Mouse (Mus musculus) MN1 (cell line): ENCODE measurements at regions not wholly inside any gene's neighbourhood (a gene's known extent, or its start where the extent isn't known, plus 50 kb on each side); places are given as distances from the start of the nearest gene placed in this dataset.
A peak's percentile ranks its signal among the peaks of the same experiment; 100 is the strongest.

ENCODE experiments used
- DNase-seq: peaks from one replicate; pipeline ENCODE4 v3.0.0-alpha.2; 2016; ENCODE audit warnings: low spot score

DNA sequence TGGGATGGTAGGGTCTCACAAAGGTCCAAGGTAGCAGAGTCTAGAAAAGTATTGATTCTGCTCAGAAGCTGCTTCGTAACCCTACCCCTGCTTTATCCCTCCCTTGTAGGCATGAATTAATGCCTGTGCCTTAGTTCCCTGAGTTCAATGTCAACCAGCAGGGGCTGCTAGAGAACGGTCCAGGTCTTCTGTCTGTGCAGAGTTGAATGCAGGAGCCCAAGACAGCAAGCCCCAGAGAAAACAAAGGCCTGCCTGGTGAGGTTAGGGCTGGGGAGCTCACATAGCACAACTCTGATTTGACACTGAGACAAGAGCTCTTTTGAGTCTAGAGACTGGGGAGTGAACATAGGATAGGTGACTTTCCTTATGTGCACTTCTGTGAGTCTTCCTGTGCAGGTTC lies 56.6 kb downstream of the Olig3 start:
- DNase-seq, result no peak

DNA sequence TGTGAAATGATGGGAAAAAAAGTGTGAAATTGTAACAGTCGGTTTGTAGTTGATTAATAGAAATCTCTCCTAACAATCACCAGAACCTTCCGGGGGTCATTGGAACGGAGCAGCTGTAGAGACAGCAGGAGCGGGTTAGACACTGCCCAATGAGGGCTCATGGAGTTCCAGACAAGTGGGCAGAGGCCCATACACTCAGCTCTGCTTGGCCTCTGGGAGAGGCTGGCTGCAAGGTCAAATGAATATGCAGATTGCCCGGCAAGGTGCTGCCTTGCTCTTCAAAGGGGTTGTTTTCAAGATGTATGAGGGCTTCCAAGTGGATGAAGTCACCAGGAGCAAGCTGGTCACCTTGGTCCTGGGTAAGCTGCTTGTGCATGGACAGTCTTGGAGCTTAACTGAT lies 57.6 kb downstream of the Olig3 start:
- DNase-seq, result no peak

DNA sequence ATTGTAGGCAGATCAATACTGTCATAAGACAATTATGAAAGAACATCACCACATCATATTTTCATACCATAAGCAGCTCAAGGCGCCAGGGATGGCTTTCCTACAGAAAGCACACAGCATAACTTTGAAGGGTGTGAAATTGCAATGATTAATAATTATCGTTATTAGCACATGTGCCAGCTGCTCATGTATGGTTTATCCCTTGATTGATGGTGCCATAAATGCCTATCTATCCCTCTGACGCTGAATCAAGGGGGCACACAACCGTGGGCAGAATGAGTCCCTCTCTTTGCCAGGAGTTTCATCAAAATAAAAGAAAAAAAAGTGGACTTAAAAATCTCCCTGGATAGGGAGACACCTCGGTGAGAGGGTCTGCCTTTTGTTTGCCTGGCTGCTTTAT lies 58.5 kb downstream of the Olig3 start:
- no peak for DNase-seq

DNA sequence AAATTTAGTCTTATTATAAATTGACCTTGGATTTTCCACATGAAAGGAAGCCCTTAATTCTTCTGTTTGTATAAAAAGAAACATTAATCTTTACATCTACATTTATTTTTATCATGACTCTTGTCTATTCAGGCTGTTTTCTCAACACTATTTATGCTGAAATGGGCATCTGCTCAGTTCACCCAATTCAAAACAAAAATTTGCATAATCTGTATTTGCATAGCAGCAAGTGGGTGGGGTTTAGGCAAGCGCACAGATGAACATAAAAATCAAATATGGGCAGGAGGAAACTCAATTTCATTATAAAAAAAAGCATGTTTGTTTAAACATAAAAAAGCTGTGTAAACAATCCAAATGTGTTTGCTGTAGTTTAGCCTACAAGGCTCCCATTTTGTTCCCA lies 67.7 kb downstream of the Olig3 start:
- no peak for DNase-seq

DNA sequence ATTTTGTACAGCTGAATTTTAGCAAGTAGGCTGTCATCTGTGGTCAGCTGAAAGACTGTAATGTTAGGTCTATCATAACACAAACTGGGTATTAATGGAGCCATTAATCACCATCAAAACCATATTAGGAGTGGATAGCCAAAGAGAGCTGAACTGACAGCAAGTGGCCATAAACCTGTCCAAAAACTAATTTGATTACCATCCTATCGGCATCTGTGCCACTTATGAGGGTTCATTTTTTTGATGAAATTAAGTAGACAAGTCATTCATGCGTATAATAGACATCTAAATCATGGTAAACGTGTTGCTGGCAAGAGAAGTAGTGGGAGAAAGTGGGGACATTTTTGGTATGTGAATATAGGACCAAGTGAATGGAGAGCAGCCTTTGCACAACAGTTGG lies 68.6 kb downstream of the Olig3 start:
- no peak for DNase-seq

DNA sequence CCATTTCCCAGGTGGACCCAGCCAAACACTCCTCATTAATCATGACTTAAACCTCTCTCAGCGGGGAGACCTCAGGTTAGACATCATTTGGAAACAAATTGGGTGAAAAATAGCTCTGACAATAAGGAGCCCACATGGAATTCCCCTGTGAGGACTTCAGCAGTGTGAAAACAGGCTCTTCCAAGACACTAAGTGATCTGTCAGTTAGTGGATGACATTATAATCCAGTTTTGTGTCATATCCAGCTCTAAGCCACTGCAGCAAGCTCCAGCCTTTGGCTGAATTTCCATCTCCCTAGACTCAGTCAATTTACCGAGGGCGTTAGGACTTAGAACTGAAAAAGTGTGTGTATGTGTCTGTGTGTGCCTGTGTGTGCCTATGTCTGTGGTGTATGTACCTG lies 70.5 kb downstream of the Olig3 start:
- no peak for DNase-seq

DNA sequence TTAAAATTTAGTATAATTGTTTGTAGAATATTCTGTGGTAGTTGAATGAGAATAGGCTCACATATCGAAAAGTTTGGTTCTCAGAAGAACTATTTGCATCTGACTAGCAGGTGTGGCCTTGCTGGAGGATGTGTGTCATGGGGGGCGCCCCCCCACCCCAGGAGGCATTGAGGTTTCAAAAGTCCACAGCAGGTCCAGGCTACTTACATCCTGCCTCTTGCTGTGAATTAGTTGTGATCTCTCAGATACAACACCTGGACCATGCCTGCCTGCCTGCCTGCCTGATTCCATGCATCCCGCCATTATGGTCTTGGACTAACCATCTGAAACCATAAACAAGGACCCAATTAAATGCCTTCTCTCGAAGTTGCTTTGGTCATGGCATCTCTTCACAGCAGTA lies 76.2 kb downstream of the Olig3 start:
- no peak for DNase-seq

DNA sequence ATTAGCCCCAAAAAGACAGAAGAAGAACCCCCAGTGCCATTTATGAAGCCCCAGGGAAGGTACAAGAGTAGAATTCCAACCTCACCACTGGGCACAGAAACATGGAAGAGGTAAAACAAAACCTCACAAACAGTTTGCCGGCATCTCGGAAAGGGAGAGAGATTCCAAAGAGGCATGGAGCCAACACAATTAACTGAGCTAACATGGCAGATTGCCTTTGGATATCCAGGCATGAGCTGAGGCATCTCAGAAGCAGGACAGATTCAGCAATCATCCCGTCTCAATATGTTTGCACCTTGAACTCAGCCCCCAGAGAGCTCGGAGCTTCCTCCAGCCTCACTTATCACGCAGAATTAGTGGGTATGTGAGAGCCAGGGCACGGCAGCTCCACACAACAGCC lies 78.3 kb downstream of the Olig3 start:
- DNase-seq, result no peak

DNA sequence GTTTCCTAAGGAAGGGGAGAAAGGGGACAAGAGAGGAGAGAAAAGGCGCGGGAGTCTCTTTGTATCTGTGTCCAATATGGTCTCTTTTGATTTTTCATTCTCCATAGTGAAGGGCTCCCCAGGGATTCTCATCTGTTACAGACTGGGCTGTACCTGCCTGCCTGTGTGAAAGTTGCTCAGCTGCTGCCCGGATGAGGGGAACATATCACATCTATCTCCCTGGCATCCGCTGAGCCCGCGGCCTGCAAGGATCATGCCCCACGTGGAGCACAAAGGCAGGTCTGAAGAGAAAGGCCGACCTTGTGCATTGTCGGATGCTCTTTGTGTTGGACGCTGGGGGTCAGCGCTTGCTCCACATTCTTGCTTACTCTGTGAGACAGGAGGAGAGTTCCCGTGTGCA lies 85.5 kb downstream of the Olig3 start:
- no peak for DNase-seq

DNA sequence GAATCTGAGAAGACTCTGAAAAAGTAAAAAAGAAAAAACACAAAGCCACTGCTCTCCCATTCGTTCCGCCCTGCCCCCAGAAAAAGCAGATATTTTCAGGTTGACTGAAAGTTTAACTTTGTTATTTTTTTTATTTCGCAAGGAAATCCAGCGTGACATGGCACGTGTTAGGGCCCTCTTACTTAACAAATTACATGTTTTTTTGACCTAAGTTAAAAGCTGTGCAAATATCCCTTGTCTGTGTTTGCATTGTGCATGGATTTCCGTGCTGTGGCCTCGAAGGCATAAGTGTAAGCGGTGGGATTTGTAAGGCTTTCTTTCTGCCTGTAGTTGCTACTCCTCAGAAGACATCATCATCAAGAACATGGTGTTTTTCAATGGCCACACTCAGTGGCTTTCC lies 87.2 kb downstream of the Olig3 start:
- no peak for DNase-seq

DNA sequence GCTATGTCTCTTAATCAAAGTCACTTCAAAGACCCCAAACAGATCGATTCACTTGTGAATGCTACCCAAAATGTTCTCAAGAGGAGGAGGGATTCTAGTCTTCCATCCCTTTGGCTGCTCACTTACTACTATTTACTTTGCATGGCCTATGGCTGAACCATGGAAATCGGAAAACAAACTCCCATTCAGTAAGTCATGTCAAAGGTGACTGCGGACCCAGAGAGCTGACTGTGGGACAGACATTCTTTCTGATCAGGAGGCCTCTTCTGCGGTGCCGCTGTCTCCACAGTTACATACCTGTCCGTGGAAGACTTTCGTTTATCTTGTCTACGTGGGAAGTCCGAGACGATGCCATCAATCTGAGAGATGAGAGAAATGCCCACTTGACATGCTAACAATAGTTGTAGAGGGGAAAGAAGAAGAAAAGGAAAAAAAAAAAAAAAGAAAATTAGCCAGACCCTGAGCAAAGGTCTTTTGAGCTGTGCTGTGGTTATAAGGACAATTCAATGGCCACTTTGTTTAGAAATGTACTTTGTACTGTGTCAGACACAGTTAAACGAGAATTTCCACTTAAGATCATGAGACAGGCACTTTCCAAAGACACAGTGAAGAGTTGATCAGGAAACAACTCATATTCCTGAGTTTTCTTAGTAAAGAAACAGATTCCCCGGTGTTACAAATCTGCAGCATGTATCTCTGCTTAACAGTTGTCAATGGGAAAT lies 92.7 kb downstream of the Olig3 start:
- DNase-seq, result no peak

DNA sequence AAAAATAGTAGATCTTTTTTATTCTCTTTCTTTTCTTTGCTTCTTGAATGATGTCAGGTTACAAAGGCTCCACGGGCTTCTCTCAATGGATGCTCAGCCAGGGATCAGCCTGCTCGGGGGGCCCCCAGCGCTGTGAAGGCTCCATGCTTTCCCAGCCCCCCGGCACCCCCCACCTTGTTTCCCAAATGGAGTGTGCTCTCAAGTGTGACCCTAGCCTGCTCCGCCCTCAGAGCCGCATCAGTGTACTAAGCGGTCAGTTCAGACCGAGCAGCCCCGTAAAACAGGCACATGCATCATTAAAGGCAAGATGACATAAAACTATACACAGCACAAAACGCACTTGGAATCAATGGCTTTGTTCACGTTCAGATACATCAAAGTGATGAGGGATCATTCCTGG lies 102.7 kb downstream of the Olig3 start:
- DNase-seq, result no peak

DNA sequence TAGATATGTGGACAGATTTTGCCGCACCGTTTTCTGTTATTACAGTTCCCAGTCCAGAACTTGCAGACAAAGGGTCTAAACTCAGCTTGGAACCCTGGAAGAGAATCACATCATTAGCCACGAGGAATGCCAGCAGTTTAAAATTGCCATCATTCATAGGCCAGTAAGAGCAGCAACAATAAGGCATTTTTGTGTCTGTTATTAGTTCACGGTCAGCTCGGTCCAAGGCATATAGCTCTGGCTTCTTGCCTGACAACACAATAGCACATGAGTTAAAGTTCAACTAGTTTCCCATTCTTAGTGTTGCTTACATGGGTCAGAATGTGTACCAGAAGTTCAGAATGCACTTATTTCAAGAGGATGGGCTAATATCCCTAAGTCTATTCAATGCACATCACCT lies 103.4 kb downstream of the Olig3 start:
- no peak for DNase-seq

DNA sequence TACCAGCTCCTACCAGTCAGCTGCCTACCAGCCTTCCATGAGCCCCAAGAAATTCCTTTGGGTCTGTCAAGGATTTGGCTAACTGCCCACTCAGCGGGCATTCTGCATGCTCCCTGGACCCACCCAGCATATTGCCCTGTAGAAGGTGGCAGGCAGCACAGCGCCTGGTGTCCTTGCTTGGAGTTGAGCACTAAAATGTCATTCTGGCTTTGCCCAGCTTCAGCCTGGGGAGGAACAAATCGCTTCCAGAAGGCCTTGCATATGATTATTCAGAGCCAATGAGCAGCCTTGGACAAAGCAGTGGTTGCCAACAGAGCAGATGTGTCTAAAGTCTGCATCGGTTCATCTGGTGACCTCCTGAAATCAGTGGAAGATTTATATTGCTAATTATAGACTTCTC lies 103.8 kb downstream of the Olig3 start:
- DNase-seq, result no peak

DNA sequence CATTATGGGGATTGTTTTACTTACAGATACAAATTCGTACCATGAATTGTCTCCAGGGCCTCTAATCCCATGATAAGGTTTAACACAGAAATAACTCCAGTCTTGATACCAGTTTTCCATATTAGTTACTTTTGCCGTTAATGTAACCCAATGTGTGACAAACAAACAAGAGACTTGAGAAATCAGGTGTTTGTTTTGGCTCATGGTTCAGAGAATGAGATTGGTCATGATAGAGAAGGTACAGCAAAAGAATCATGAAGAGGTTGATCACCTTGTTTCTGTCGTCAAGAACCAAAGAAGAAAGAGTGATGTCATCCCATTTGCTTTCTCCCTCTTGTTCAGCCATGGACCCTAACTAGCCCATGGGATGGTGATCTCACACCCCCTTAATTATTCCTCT lies 107.5 kb downstream of the Olig3 start:
- no peak for DNase-seq

DNA sequence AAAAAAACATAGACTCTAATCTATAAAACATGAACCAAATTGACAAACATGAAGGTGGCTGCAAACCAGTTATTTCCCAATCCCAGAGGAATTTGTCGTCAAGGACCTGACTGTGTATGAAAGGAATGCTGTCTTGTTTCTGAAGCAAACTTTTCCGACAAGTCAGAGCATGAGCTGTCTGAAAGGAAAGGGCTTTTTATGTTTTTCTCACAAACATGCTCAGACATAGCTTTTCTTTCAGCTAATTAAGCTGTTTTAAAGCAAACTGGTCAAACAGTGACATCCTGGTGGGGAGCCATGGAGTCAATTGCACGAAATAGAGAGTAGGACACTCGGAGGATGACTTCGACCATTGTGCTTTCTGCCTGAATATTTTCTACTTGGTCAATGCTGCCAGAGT lies 108.2 kb downstream of the Olig3 start:
- no peak for DNase-seq

DNA sequence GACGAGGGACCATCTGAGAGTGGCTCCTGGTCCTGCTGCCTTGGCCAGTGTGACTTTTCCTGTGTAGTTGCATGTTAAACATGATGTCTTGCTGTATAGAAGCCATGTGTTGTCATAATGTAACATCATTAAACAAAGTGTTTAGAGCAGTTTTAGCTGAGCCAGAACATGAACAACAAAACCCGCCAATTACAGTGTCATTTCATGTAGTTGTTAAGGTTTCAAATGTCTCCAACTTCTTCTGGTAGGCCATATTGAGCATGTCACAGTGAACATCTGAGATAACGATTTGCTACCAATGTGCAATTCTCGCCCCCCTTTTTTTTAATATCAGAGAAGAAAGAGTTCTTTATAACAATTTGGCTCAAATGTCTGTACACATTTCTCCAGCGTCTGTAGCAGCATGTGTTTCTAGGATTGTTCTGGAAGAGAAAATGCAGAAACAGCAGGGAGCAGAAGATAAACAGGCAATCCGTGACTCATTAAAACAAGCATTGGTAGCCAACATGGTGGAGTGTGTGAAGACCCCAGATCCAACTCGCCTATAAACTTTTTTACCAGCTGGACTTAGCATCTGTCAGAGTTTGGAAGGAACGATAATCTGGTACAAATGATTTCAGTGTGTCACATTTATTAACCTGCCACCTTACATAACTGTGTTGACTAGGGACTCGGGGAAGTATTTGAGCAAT lies 115.2 kb downstream of the Olig3 start:
- DNase-seq, result no peak

DNA sequence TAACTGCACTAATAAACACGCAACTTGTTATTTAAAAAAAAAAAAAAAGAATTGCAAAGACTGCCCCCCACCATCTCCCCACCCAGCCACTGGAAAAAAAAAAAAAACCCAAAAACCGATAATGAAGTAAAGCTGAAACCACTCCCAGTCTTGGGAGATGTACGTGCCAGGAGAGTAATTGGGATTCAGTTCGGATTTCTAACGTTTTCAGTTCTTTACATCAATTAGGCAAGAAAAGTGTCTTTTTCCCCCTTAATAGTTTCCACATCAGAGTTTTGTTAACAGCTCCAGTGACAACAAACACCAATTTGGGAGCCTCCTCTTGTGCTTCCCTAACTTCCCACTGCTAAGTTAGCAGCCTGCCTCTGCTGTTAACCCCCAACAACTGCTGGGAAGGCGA lies 115.7 kb downstream of the Olig3 start:
- DNase-seq, result no peak

DNA sequence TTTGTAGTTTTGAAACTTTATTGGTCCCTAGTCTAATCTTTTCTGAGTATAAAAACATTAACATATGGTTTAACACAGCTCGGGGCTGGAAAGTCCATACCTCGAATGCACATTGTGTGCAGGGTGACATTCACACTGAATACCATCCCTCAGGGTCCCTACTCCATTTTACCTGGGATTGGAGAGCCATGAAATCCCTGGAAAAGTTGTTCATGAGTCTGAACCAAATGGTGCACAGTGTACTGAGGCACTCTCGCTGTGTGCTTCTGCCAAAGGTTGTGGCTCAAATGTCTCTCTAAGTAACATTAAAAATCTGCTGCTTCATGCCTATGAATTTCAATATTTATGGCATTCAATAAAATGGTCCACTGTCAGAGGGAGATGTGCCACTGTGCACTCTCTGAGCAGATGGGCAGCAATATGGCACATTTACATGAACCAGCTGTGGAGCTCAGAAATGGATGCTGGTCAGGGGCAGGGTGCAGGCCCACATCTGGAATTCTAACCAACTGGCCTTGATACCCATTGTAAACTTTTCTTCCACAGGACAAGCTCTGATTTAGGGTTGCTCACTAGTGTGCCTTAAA lies 116.7 kb downstream of the Olig3 start:
- DNase-seq, result no peak

DNA sequence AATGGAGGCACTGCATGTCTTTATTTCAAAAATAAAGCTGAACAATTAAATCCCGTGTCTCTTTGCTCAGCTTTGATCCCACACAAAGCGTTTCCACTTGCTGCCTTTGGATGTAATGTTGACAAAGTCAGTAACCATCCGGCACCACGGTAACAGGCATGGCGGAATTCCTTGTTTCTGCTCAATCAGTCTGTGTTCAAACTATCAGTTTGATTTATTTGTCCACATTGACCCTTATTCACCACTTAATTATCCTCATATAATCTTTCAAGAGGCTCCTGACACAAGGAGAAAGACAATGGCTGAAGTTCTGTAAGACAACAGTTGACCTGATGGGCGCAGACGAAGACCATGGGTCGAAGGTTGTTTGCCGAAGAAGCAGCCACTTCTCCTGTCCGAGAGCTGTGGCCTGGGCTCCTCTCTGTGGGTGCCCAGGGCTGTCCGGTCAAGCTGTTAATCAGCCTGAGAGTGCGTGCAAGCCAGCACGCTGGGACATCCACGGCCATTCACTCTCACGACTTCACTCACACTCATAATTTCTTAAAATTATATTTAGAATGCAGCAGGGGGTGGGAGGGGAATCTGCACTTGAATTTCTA lies 106.1 kb upstream of the Ifngr1 start:
- no peak for DNase-seq

DNA sequence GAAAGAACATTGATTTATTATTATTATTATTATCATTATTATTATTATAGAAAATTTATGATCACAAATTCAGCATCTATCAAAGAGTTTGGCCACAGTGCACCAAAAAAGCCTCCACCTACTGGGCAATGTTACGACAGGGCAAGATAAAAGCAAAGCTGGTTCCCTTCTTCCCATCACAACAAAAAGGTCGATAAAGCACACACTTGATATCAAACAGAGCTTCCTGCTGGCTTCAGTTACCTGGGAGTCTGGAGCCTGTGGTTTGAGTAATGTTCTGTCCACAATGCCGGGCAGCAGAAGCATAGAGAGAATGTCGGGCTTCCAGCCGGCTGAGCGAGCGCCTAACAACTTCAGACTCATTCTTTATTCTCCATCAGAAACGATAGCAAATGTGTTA lies 101.2 kb upstream of the Ifngr1 start:
- DNase-seq, result no peak

DNA sequence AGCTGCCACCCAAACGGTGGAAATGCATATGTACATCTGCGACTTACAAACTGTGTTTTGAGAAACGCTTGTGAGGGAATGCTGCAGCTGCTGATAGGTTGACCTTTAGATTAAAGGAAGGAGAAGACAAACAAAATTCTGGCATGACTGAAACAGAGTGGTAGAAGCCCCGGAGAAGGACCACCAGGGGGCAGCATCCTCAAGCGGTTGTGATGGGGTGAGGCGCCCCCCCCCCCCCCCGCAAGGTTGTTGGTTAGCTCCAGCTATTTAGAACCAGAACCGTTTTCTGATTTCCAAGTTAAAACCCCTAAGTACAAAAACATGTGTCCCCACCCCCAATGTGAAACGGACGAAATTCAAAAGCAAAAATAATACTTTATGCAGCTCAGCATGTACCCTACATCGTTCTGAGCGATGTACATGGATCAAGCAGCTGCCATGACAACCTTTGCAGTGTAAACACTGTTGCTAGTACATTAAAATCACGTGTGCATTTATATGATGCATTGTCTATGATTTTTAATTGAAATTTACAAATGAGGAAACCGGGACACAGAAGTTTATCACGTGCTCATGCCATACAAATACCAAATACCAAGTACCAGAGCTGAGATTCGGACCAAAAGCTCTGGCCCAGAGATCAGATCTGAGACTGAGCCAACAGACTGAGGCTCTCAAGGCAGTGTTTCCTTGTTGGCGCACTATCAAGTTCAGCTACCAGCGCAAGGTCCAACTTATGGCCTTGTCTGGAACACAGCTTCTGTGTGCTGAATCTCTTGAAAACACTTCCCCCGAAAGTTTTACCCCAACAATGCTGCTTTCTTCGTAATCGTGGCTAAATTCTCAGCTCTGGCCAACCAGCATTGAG lies 100.0 kb upstream of the Ifngr1 start:
- DNase-seq, result peak; percentile 43
